Mouse (Mus musculus) adrenal gland (tissue): ENCODE results near the gene Nlrp4c.
"Not testable (repeated sequence)": the region's sequence is repeated elsewhere in the genome, so short reads cannot be mapped to it uniquely, and the experiment has no call there.

Source experiments
- intact Hi-C: fragments of 180-260 bp; cut with DNase I; formaldehyde crosslinking; loops from one replicate; pipeline ENCODE4 v1.15.1; 2025
- long read RNA-seq, 2 experiments: library from polyadenylated mRNA; unstranded; transcript quantifications; one replicate each; pipeline ENCODE4 v2.0.0; 2020; ENCODE audit warnings: borderline replicate concordance in 1 of 2; ENCODE audit not compliant: insufficient replicate concordance in 1 of 2

Nlrp4c gene
- long read RNA-seq, experiment 1 = 0 reads
- long read RNA-seq, experiment 2 = 0 reads

DNA sequence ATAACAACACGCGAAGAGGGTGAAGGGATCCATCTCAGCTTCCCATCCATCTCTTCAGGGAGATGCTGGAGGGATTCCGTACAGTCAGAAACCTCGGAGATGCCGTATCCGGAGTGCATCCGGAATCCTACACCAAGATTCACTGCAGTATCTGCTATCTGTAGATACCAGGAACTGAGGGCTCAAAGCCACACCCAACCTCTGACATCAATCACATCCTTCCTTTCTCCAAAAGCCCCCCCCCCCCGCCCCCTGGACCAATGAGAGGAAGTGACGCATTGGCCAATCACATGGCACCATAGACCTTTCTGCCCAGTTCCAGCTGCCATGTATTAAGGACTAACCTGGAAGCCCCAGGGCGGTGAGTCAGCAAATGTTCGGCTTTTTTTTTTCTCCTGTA lies at the start of gene Nlrp4c:
Nlrp4c (plus strand) TSS at position 301 of the 400 bp plus-strand sequence.
- intact Hi-C loops = no loop called here

GRCm38 (mm10) chr7:6010910-6011309 lies 34.1 kb upstream of the Nlrp4c start, which contains the start of gene Vmn1r65:
Gene Vmn1r65, minus strand, starts transcription at chr7:6011010.
- intact Hi-C loops = no loop called here

GRCm38 (mm10) chr7:6119501-6119900 lies 74.5 kb downstream of the Nlrp4c start:
- intact Hi-C loops = no loop called here

DNA sequence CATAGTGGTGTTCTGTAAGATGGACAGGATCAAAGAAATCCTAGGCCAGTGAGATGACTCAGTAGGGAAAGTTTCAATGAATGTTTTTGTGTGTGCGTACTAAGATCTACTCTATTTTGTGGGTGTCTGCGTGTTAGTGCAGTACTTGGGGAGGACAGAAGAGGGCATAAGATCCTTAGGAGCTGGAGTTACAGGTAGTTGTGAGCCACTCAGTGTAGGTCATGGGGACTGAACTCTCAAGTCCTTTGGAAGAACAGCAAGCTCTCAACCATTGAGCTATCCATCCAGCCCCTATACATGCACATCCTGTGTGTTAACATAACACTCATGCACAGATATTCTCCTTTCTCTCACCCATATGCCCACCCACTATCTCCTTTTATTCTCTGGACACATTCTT lies 75.1 kb downstream of the Nlrp4c start:
- intact Hi-C loops = not testable (repeated sequence)

- intact Hi-C loops = not testable (repeated sequence)
Observed at GRCm38 (mm10) chr7:6121128-6121527, 76.2 kb downstream of the Nlrp4c start.

DNA sequence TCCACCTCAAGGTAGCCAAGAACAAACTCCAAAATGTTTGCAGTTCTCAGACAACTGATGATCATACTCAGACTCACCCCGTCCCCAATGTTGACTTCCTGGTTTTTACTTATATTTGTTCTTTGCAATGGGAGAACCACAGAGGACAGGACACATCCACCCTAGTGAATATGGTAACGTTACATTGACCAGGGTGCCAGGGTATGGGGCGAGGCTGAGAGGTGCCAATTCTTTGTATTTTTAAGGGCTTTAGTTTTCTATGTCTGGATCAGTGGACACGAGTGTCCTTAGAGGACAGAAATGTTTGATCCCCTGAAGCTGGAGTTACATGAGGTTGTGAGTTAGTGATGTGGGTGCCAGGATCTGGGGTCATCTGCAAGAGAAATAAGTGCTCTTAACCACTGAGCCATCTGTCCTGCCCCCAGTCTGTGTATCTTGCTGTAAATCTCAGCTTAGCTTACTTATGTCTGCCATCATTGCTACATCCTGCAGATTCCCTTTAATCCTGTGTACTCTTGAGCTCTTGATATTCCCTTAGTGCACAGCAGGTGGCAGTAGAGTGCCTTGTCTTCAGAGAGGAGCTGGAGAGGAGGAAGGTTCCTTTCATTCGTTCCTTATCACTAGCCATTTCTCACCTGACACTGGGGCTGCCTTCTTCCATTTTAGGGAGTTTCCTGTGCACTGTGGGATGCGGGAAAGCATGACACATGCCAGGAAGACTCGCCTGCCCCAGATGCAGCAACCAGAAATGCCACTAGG lies 81.9 kb downstream of the Nlrp4c start:
- intact Hi-C loops = loop anchor here (2.0 kb wide), 2 partner anchors 48 to 66 kb away; no protein-coding TSS in a partner anchor

- intact Hi-C loops = no loop called here
Observed at GRCm38 (mm10) chr7:6130346-6130745, 85.4 kb downstream of the Nlrp4c start.

GRCm38 (mm10) chr7:6132646-6133045 lies 87.7 kb downstream of the Nlrp4c start:
- intact Hi-C loops = no loop called here

- intact Hi-C loops = no loop called here
Observed at GRCm38 (mm10) chr7:6136497-6136896, 91.5 kb downstream of the Nlrp4c start.

GRCm38 (mm10) chr7:6139295-6139694 lies 94.3 kb downstream of the Nlrp4c start:
- intact Hi-C loops = no loop called here

GRCm38 (mm10) chr7:6143991-6144531 lies 99.1 kb downstream of the Nlrp4c start:
- intact Hi-C loops = no loop called here

DNA sequence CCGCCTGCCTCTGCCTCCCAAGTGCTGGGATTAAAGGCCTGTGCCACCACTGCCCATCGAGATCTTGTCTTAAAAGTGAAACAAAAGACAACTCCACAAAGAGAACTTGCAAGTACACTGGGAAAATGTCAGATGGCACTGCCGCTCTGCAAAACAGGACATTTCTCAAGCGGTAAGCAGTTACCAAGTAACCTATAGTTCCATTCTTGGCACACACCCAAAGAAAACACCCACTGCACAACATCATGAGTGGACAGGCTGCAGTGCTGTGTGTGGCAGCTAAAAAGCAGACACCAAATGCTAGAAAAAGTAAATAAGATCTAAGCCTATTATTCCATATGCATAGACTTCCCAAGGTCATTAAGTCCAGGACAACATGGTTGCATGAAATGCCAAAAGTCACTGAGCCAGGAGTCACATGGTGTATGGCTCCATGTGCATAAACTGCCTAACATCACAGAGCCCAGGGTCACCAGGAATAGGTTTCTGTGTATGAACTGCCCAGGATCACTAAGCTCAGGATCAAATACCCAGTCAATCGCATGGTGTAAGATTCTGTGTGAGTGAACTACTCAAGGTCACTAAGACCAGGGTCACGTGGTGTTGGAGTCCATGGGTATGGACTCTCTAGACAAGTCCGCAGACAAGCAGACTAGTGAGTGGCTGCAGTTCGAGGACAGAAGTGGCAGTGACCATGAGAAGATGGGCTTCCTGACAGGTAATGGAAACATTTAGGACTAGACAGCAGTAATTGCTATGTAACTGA lies 100.6 kb downstream of the Nlrp4c start:
- intact Hi-C loops = no loop called here

GRCm38 (mm10) chr7:6146194-6146981 lies 101.4 kb downstream of the Nlrp4c start:
- intact Hi-C loops = no loop called here

GRCm38 (mm10) chr7:6146982-6147325 lies 102.0 kb downstream of the Nlrp4c start:
- intact Hi-C loops = no loop called here

GRCm38 (mm10) chr7:6147688-6148087 lies 102.7 kb downstream of the Nlrp4c start:
- intact Hi-C loops = no loop called here

- intact Hi-C loops = no loop called here
Observed at GRCm38 (mm10) chr7:6151266-6151665, 106.3 kb downstream of the Nlrp4c start.

- intact Hi-C loops = no loop called here
Observed at GRCm38 (mm10) chr7:6152036-6152435, 107.1 kb downstream of the Nlrp4c start.

- intact Hi-C loops = no loop called here
Observed at GRCm38 (mm10) chr7:6153131-6153530, 108.2 kb downstream of the Nlrp4c start.

DNA sequence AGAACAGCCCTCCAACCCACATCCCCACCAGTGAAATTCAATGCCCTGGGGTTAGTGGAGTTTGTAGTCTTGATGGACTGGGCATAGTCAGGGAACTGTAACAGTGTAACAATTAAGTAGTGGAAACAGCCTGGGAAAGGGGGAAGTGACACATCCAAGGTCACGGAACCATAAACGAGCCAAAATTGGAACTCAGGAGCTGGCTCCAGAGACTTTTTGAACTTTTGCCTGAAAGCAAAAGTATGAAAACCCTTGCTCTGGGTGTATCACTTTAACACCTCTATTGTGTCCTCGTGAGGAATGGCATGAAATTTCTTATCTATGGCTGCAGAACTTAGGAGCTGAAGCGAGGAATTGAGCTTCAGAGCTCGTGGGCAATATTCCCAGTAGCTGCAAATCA lies 109.2 kb downstream of the Nlrp4c start:
- intact Hi-C loops = no loop called here
